Mouse (Mus musculus): ENCODE measurements at regions not wholly inside any gene's neighbourhood (a gene's known extent, or its start where the extent isn't known, plus 50 kb on each side); places are given as distances from the start of the nearest gene placed in this dataset.

DNA sequence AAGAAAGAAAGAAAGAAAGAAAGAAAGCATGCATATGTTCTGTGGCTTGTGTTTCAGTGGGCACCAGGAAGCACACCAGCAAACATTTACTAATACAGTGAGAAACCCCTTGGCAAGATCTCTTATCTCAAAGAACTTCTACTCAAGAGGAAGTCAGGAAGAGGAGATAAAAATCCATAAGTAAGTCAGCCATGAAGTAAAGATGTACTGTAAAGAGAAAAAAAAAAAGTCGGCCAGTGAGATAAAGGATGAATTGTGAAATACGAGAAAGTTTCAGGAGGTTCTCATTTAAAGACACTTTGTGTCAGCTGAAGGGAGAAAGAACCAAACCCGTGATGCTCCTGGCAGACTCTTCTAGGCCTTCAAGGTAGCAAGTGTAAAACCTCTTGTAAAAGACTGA lies 72.4 kb upstream of the Rnf219 start:
- no peak overlapping the region for H3K9ac ChIP-seq (ENCODE audit: low read depth, poor library complexity, severe bottlenecking)
- H3K27me3 ChIP-seq (ENCODE audit: control insufficient read depth, insufficient read depth, low read length, poor library complexity, severe bottlenecking), result no peaks in the 10 kb centered on the region
- H3K27ac ChIP-seq (ENCODE audit: insufficient read depth, low read length), result no peak overlapping the region
- no peak overlapping the region for H3K4me3 ChIP-seq (ENCODE audit: low read depth, low read length)
- no peaks in the 10 kb centered on the region for H3K36me3 ChIP-seq (ENCODE audit: control insufficient read depth, insufficient read depth, low read length, poor library complexity, severe bottlenecking)
- H3K9me3 ChIP-seq (replicated peaks; ENCODE audit: control insufficient read depth, insufficient read depth, low read length, poor library complexity, severe bottlenecking), result no peaks in the 10 kb centered on the region
- H3K4me1 ChIP-seq (ENCODE audit: control insufficient read depth, insufficient read depth, low read length), result no peaks in the 10 kb centered on the region
- TF ChIP-seq POLR2A (IDR thresholded peaks at IDR 0.05; ENCODE audit: insufficient read depth, low read length), result no peak
- TF ChIP-seq EP300 (IDR thresholded peaks at IDR 0.05; ENCODE audit: insufficient read depth, low read depth, low read length), result no peak
- no peak for TF ChIP-seq CTCF (IDR thresholded peaks at IDR 0.05; ENCODE audit: low read depth, low read length)
